ENCODE assay signal across 10 mouse cellular contexts in the genomic region with DNA sequence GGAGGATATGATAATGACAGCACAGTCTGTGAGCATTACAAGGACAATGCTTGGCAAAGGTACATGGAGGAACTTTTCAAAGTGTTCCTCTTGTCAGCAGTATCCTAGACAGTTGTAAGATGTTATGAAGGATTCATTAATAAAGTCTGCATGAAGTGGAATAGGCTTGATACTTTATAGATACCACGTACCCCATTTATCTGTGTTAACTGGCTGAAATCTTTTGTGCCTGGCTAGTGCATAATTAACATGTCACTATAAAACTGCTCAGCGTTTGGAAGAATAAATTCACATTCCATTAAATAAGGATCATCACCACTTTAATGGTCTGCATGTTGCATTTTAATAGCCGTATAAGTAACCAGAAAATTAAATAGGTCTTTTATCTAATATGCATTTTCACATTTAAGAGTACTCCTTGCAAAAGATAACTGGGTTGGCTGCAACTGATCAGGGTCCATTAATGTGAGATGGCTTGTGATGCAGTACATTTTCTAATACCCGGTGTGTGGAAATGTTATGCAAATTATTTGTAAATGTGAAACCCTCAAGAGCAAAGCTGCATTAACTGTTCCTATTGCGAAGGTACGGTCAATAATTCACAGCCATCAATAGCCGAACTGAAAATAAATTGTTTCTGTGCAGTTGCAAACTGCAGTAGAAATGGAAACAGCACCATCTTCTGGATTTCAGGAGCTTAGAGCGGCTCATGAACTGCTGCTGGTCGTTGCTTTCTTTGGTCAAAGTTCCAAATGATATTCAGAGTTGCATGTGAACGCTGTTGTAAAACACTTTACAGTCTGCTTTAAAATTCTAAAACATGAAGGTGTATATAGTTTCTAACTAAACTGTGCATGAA.
DNase-seq lines count a peak whose midpoint lies in the region; ATAC-seq and TF ChIP-seq lines count a peak whose summit lies in the region.
"Had no signal": no experiment of that assay in that cellular context is flagged by ENCODE, and none has a peak within 500 bp of the region (broad histone marks: within the 10 kb centered on the region; RNA-seq: fewer than 3 reads in every experiment).

No protein-coding gene starts in this region.

- H3K4me2 ChIP-seq in heart, embryonic 13.5 days = peak overlapping the region; percentile 45
- no peak overlapping the region for H3K4me2 ChIP-seq in heart, embryonic 11.5 days
- H3K4me2 ChIP-seq in midbrain, embryonic 13.5 days (replicated peaks) = peak overlapping the region; percentile 33; the same call in 1 of the 2 replicates
- H3K4me2 ChIP-seq: liver, embryonic 15.5 days had no signal

- H3K4me1 ChIP-seq in heart, embryonic 13.5 days = no peaks in the 10 kb centered on the region
- H3K4me1 ChIP-seq in heart, embryonic 11.5 days (ENCODE audit: control insufficient read depth, insufficient read depth, low read length) = no peaks in the 10 kb centered on the region
- no peaks in the 10 kb centered on the region for H3K4me1 ChIP-seq in midbrain, embryonic 13.5 days (replicated peaks)
- H3K4me1 ChIP-seq: liver, embryonic 15.5 days had no signal

- no peak overlapping the region for H3K4me3 ChIP-seq in heart, embryonic 13.5 days
- no peak overlapping the region for H3K4me3 ChIP-seq in heart, embryonic 11.5 days (ENCODE audit: low read depth, low read length)
- no peak overlapping the region for H3K4me3 ChIP-seq in midbrain, embryonic 13.5 days (replicated peaks)
- H3K4me3 ChIP-seq: liver, embryonic 15.5 days had no signal

- no peak overlapping the region for H3K9ac ChIP-seq in heart, embryonic 13.5 days
- no peak overlapping the region for H3K9ac ChIP-seq in heart, embryonic 11.5 days (ENCODE audit: low read depth, low read length)
- no peak overlapping the region for H3K9ac ChIP-seq in midbrain, embryonic 13.5 days (replicated peaks)
- H3K9ac ChIP-seq: liver, embryonic 15.5 days had no signal

- no peak for ATAC-seq in heart, embryonic 13.5 days (ENCODE audit: extremely low read depth, insufficient number of reproducible peaks, low FRiP score, low TSS enrichment)
- no peak for ATAC-seq in heart, embryonic 11.5 days (replicated peaks; ENCODE audit: insufficient number of reproducible peaks, low FRiP score, low TSS enrichment)
- ATAC-seq in Patski = no peak
- peak; percentile 68 for ATAC-seq in midbrain, embryonic 13.5 days

- POLR2A ChIA-PET in Patski (lab: Charles Lee) = no interaction called here

- in situ Hi-C loops in Patski (cut with MboI; ENCODE audit: low pct_unique_long_range_greater_than_20kb) = no loop called here

- 45% methylated on average over 10 of the region's 10 CpGs for WGBS in heart, embryonic 13.5 days
- WGBS in heart, embryonic 11.5 days (ENCODE audit: insufficient replicate concordance) = 56% methylated on average over 10 of the region's 10 CpGs
- 48% methylated on average over 10 of the region's 10 CpGs for WGBS in midbrain, embryonic 13.5 days

- CTCF ChIA-PET in Patski (lab: Charles Lee) = no interaction called here

- no peak for DNase-seq in Patski (ENCODE audit: low read depth, low spot score)
- peak; percentile 6 for DNase-seq in forelimb bud, embryonic 11.5 days (ENCODE audit: low read depth, low spot score)
- no peak for DNase-seq in thymus, postnatal 10 days (ENCODE audit: low spot score in 2 of 2)
- no peak for DNase-seq in urinary bladder, postnatal 14 days (ENCODE audit: low spot score)
- DNase-seq in kidney, postnatal 36 days = no peak
- DNase-seq: thymus, postnatal 36 days had no signal

- H3K9me3 ChIP-seq in heart, embryonic 13.5 days = no peaks in the 10 kb centered on the region
- H3K9me3 ChIP-seq in heart, embryonic 11.5 days (replicated peaks; ENCODE audit: control insufficient read depth, low read length) = no peaks in the 10 kb centered on the region
- no peaks in the 10 kb centered on the region for H3K9me3 ChIP-seq in midbrain, embryonic 13.5 days
- H3K9me3 ChIP-seq: liver, embryonic 15.5 days had no signal

- TF ChIP-seq CTCF in Patski (IDR thresholded peaks at IDR 0.05) = peak; percentile 15

- H3K36me3 ChIP-seq in heart, embryonic 13.5 days = no peaks in the 10 kb centered on the region
- H3K36me3 ChIP-seq in heart, embryonic 11.5 days (ENCODE audit: control insufficient read depth, insufficient read depth, low read length) = no peaks in the 10 kb centered on the region
- H3K36me3 ChIP-seq in midbrain, embryonic 13.5 days = no peaks in the 10 kb centered on the region
- H3K36me3 ChIP-seq: liver, embryonic 15.5 days had no signal

- no peaks in the 10 kb centered on the region for H3K27me3 ChIP-seq in heart, embryonic 13.5 days (replicated peaks)
- H3K27me3 ChIP-seq in heart, embryonic 11.5 days (ENCODE audit: control insufficient read depth, insufficient read depth, low read length) = no peaks in the 10 kb centered on the region
- no peaks in the 10 kb centered on the region for H3K27me3 ChIP-seq in Patski
- no peaks in the 10 kb centered on the region for H3K27me3 ChIP-seq in midbrain, embryonic 13.5 days
- H3K27me3 ChIP-seq: liver, embryonic 15.5 days had no signal

- no peak overlapping the region for H3K27ac ChIP-seq in heart, embryonic 13.5 days (replicated peaks)
- no peak overlapping the region for H3K27ac ChIP-seq in heart, embryonic 11.5 days (ENCODE audit: low read depth, low read length)
- no peak overlapping the region for H3K27ac ChIP-seq in midbrain, embryonic 13.5 days
- H3K27ac ChIP-seq: liver, embryonic 15.5 days had no signal
